Mouse (Mus musculus) adrenal gland (tissue): ENCODE data around the gene B230307C23Rik.

Experiments
- intact Hi-C: fragments of 180-260 bp; cut with DNase I; formaldehyde crosslinking; loops from one replicate; pipeline ENCODE4 v1.15.1; 2025
- long read RNA-seq, 2 experiments: library from polyadenylated mRNA; unstranded; transcript quantifications; one replicate each; pipeline ENCODE4 v2.0.0; 2020; ENCODE audit warnings: borderline replicate concordance in 1 of 2; ENCODE audit not compliant: insufficient replicate concordance in 1 of 2

The B230307C23Rik gene
- long read RNA-seq, experiment 1, transcript B230307C23Rik-208 (5 exons, 546 nt), result major isoform, 14 of 29 reads
- long read RNA-seq, experiment 1, partial matches to known transcripts, result 2 of 29 reads
- long read RNA-seq, experiment 1, other reads (novel, unspliced or antisense), result 4 of 29 reads
- long read RNA-seq, experiment 2, transcript B230307C23Rik-205 (5 exons, 672 nt), result minor isoform, 7 of 32 reads
- long read RNA-seq, experiment 2, transcript B230307C23Rik-204 (5 exons, 1,230 nt), result minor isoform, 5 of 32 reads
- long read RNA-seq, experiment 2, transcript B230307C23Rik-208 (5 exons, 546 nt), result major isoform, 8 of 32 reads
- long read RNA-seq, experiment 2, partial matches to known transcripts, result 3 of 32 reads
- long read RNA-seq, experiment 2, other reads (novel, unspliced or antisense), result 6 of 32 reads

DNA sequence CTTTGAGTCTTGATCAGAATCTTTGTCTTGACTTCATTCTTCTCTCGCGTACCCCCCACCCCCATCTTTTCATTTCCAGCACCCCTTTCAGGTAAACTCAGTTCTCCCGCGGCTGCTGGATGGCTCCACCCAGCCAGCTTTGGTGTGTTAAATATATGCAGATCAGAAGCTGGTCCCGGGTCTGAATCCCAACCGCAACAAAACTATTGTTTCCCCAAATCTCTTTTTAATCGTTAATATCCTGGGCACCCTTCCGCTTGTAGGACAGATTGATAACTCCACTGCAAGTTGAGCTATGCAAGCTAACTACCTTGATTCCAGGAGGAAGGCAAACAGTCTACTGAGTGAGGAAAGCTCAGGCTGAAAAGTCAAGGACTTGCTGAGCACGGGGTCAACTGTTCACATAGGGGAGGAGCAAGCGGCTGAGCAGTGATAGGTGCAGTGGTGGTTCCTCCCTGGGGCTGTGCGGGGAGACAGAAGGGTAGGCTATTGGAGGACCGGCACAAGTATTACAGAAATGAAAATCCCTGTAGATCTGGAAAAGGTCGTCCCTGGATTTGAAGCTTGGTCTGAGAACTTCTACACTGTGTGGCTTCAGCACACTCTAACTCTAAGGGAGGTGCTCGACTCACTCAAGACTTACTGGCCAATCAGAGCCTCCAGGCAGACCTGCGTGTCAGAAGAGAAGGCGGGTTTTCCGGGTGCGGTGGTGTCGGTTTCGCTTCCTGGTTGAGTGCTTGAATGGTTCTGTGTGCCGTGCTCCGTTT is at the start of gene B230307C23Rik:
B230307C23Rik (plus strand) TSS at position 700 of the 767 bp plus-strand sequence.
- intact Hi-C loops, result loop anchor here (10.0 kb wide), 2 partner anchors 72 to 192 kb away; no protein-coding TSS in a partner anchor

DNA sequence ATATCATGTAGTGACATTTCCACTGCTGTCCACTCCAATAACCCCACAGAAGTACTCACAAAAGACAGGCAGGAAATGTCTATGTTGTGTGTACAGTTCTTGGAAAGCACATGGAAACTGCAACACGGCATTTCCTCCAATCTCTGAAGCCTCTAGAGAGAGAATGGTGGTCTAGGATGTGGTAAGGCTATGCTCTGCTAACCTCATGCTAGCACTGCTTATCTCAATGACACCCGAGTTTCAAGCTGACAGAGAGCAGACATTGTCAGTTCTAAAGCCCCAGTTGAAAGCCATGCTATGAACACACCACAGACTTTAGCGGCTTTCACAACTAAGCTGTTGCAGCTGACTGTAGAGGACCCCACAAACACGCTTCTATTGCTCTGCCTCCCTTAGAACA is 48.3 kb upstream of the B230307C23Rik start:
- intact Hi-C loops, result no loop called here

DNA sequence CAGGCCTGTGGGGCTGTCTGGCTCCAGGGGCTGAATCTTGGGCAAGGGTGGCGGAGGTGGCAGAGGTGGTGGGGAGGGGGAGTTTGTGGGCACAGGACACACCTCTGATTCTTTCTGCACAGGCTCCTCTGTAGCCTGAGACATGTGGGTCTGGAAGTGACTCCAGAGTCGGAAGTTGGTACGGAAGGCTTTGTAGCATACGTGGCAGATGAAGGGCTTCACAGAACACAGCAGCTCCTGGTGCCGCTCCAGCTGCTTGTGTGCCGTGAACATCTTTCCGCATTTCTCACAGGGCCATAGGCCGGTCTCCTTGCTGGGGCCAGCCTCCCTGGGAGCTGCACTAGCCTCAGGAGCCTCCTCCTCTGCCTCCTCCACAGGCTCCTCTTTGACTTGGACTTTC is 47.1 kb upstream of the B230307C23Rik start:
- intact Hi-C loops, result no loop called here

DNA sequence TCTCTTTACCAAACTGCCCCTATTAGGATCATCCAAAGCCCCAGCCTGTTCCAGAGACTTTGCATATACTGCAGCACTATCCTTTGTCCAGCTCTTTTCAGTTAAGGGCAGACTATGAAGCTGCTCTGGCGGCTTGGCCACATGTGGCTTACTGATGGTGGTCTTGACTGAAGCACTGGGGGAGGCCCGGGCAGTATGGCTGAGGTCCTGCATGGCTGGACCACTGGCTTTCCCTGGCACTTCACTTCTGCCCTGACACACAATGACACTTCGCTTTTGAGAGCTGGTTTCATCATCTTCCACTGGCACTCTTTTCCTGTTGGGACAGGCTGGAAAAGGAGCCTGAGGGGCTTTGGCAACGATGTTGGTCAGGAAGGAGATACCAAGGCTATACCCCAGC is 44.7 kb upstream of the B230307C23Rik start:
- intact Hi-C loops, result no loop called here

DNA sequence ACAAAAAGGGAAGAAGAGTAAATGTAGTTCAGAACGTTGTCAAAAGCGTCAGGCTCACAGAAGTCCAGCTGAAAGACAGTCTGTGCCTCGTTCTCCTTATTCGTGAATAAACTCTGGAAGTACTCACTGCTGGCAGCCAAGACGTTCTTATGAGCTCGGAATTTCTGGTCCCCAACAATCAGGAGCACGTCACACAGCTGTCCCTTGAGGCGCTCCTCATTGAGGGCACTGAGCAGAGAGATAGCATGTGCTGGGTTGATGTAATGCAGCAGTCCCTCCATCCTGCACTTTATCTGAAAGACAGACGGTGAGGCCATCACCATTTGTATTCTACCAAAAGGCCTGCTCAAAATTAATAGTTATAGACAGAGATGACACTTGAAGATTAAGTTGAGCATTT is 44.3 kb upstream of the B230307C23Rik start:
- intact Hi-C loops, result no loop called here

DNA sequence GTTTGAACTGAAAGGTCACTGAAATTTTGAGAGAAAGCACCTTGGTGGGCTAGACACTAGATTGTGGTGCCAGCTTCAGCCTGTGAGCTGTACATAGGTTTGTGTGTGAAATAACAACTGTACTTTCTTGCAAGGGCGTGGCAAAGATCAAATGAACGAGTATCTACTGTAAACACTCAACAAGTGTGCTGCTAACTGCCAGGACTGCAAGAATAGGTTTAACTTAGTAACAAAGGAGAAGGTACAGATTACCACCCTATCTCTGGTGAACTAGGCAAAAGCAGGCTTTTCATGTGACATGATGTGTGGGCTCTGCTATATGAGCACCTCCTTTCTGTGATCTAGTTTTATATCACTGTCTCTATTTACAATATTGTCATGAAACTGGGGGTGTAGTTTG is 43.8 kb upstream of the B230307C23Rik start:
- intact Hi-C loops, result no loop called here

DNA sequence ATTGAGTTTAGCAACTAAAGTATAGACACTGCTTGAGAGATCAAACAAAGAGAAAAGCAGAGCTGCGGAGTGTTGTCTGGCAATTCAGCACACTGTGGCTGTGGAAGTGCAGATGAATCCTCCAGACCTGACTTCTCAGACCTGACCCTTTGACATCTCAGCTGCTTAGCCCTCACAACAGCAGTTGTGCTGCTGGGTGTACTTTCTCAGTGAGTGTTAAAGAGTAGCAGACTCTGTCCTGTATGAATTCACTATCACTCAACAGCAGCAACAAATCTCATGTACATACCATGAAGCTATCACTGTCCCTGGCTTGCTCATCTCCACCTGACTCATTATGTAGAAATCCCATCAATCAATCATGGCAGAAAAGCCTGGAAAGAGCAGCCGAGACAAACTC is 41.1 kb upstream of the B230307C23Rik start:
- intact Hi-C loops, result no loop called here

DNA sequence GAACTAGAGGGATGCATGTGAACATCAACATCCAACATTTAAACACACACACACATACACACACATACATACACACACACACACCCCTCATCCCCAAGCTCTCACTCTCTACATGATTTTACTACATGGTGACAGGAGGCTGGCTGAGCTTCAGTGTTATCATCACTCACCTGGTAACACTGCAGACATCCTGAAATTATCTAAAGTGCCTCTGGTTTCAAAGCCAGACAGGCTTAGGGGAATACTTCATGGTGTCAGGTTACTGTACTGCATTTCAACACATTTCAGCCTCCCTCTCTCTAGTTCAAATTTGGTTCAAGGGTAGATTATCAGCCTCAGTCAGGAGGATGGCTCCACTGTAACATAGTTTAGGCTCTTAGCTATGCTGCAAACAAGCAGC is 39.5 kb upstream of the B230307C23Rik start:
- intact Hi-C loops, result no loop called here

DNA sequence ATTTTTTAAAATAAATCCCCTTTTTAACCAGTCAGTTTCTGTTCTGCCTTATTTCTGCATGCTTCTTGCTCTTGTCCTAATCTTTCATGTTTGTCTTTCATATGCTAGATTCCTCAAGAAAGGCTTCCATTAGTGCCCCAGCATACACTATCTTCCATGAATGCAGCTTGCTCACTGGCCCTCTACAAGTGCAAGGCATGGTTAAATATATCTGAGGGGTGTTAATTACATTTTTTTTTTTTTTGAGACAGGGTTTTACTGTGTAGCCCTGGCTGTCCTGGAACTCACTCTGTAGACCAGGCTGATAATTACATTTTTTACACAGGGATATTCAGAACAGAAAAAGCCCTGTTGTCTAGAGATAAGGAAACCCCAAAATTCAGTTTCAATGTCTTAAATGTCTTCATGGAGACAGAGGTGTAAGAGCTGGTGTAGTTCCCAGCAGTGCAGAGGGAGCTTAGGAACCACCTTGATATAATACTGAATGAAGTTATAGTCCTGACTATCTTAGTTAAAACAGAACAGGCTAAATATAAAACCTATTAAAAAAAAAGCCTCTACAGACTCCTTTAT is 38.6 kb upstream of the B230307C23Rik start:
- intact Hi-C loops, result no loop called here

DNA sequence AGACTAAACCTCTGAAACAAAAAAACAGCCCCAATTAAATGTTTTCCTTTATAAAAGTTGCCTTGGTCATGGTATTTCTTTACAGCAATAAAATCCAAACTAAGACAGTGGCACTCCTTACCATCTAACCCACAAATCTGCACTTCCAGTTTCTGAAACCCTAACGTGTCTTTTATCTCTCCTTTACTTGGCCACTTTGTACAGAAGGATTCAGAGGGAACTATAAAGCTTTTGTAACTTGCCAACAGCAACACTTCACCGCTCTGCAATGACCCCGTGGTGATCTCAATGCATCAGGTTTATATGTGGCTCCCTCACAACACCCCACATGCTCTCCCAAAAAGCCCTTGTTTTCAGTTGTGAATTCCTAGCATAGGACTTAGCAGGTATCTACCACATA is 36.8 kb upstream of the B230307C23Rik start:
- intact Hi-C loops, result no loop called here

DNA sequence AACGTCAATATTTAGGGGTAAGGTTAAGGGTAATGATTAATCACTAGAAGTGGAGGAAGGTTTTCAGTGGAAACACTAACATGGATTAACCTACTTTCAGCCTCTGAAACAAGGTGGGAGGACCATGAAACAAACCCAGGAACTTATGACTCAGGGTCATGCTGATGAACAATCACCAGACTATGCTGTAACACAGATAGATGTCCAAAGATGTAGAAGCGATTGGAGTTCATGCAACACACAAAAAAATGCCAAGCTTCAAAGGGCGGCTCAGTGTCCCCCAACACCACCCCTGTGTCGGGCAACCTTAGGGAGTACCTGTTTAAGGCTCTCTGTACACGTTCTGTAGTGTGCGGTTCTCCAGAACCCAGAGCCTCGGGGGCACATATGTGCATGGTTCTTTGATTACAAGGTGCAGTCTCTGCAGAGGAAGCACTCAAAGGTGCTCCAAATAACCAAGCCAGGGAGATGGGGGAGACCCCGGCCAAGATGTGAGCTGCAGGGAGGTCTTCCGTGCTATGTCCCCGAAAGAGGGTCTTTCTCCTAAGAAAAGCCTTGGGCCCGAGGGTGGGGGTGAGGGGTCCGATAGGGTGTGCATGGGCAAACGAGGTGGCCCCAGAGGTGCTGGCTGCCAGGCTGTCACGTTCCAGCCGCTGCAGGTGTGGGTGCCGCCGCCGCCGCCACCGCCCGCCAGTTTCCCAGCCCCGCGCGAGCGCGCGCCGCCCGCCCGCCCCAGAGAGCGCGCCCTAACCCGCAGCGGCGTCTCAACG is 35.5 kb upstream of the B230307C23Rik start:
- intact Hi-C loops, result loop anchor here (2.0 kb wide), 1 partner anchor 31 kb away; no protein-coding TSS in a partner anchor

DNA sequence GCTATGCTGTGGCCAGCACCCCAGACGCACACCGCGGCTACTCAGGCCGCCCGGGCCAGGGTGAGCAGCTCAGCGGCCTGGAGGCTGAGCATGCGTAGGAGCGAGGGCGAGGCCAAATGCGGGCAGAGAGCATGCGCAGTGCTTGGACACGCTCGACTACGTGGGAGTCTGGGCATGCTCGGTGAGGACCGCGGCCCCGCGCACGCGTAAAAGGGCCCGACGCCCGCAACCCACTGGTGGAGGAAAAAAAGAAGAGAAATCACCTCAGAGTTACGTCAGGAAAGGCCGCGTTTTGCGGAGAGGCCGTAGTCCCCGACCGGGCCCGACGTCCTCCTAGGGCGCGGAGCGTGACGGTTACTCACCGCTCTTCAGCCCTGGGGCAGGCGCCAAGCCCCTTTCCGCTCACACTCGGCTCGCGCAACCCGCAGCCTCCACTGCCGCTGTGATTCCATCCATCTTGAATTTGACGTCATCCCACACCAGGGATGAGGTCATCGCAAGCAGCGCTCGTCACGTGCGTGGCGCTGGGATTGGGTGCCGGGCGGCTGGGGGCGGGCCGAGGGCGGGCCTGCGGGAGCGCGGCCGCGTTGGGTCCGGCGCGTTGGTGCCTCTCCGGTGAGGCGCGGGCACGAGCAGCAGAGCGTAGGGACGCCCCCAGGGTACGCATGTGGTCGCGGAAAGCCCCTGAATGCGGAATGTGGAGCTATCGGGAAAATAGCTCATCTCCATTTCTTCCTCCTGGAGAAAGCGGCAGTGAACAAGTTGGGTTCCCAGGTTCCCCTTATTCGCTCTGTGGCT is 34.8 kb upstream of the B230307C23Rik start, which contains the start of the genes C2cd2 and Zbtb21:
C2cd2 (minus strand) TSS at position 448 of the 798 bp plus-strand sequence.
Zbtb21 (minus strand) TSS at position 472 of the 798 bp plus-strand sequence.
- intact Hi-C loops, result loop anchor here (2.0 kb wide), 1 partner anchor 30 kb away; no protein-coding TSS in a partner anchor

DNA sequence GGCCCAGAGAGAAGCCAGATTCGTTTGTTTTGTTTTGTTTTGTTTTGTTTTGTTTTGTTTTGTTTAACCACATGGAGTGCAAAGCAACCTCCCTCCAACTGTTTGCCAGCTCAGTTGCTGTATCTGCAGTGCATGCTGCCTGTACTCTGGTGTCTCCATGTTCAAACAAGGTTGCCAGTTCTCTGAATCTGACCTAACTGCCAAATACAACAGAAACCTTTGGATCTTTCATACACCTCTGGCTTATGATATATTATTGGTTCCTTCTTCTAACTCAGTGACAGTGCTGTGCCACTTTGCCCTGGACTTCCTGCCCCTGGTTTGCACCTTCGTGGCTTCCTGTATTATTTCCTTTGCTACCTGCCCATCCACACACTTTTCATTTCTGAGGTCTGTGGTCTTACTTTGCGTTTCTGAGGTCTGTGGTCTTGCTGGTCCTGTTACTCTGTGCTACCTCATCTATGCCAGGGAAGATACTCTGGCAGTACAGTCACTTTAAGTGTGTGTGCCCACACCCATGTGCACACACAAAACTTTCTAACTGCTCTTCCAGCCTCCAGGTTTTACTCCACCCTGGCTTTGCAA is 33.1 kb upstream of the B230307C23Rik start:
- intact Hi-C loops, result loop anchor here (2.0 kb wide), 1 partner anchor 29 kb away; no protein-coding TSS in a partner anchor

DNA sequence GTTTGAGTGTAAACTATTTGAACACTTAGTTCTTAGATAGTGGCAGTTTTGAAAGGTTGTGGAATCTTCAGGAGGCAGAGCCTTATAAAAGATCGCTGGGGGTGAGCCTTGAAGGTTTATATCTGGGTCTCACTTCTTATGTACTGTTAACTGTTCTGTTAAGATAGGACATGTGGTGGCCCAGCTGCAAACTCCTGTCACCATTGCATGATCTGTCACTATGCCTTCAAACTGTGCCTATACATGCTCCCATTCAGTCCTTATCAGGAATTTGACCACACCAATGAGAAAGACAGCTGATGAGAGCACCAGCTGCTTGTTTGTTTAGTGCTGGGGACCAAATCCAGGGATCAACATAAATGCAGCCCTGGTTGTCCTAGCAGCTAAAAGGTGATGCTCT is 19.8 kb upstream of the B230307C23Rik start:
- intact Hi-C loops, result no loop called here

DNA sequence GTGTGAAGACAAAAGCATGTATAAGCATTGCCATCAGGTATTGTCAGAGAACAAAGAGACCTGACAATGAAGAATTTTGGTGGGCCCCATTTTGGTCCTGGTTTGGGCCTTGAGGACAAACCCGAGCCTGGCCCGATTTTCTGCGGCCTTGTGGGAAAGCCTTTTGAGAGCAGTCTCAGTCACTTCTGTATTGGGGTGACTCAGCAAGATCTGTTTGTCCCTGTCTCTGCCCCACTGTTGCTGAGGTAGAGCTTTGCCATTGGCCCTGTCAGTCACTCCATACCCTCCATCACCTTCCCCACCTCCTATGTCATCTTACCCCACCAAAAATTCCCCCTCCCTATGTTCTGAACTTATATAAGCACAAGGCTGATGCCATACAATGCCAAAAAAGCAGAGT is 19.4 kb upstream of the B230307C23Rik start:
- intact Hi-C loops, result no loop called here

DNA sequence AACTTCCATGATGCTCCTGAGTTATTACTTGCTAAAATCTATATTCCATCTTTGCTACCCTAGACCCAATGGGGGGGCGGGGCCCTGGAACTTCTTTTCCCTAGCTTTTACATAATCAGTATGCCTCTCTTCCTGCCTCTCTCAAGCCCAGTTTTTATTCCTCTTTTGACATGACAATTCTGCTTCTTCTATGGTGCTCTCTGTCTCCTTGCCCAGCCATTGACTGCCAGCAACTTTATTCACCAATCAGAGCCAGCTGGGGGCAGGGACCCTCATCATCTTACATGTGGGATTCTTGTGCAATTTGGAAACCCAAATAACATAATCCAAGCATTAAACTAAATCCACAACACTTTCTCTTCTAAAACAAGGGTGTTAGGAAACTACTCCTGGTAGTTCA is 15.8 kb upstream of the B230307C23Rik start:
- intact Hi-C loops, result no loop called here

DNA sequence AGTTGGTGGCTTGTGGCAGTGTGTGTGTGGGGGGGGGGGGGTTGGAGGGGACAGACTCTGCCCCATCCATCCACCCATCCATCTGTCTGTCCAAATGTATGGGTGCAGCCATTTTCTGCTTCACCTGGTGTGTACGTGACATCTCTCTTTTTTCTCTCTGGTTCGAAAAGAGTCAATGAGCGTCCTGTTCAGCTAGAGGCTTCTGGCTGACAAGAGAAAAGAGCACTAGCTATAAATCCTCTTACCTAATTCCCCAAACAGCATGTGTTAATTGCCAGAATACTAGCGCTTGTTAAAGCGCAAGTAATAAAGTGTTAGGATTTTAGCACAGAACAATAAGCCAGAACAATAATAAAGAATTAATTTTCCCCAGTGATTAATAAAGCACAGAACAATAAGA is 12.5 kb upstream of the B230307C23Rik start:
- intact Hi-C loops, result no loop called here

DNA sequence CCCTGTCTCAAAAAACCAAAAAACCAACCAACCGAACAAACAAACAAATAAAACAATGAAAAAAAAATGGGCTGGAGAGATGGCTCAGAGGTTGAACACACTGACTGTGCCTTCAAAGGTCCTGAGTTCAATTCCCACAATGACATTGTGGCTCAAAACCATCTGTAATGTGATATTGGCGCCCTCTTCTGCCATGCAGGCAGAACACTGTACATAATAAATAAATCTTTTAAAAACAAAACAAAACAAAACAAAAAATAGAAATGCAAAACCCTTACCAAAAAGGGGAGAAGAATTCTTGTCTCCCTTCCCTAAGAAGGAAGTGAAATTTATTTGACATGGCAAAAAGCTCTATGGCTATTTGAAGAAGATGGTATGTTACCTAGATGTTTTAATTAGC is 5.6 kb upstream of the B230307C23Rik start:
- intact Hi-C loops, result loop anchor here (10.0 kb wide), 2 partner anchors 67 to 187 kb away; no protein-coding TSS in a partner anchor

DNA sequence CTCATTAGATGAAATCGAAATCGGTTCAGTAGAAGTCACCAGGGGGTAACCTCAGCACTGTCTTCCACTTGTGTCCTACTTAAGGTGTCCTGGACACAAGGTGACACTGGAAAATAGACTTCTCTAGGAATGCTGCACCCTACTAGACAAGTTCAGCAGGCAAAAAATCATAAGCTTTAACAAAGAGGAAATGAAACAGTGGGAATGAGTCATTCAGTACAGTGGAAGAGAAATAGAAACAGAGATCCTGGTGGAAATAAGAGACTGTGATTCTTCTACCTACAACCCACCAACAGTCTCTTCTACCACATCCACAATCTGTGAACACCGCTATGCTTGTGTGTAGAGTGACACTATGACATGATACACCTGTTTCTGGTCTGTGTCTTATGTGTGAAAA is 4.6 kb upstream of the B230307C23Rik start:
- intact Hi-C loops, result loop anchor here (2.0 to 10.0 kb wide), 3 partner anchors 30 to 188 kb away; partner anchors contain the start of genes C2cd2 and Zbtb21
